Mouse (Mus musculus) MEL (cell line): Measurements from ENCODE around the gene B3gat1. TPM values are rescaled to one million over a fixed set of nuclear protein-coding genes. Genes with fewer than 3 reads are reported as not detected.

Source experiments
- DNase-seq: peaks from one replicate; pipeline ENCODE4 v3.0.0; 2011; ENCODE audit warnings: low read depth, low spot score
- H3K27ac ChIP-seq: 2 replicates; pipeline ENCODE4 v1.5.1; 2012; ENCODE audit warnings: low read depth, mild to moderate bottlenecking, control low read depth, low read length, moderate library complexity; ENCODE audit not compliant: control insufficient read depth
- H3K27me3 ChIP-seq, 2 experiments: fragments of 150-350 bp in 1 of 2; sonication (generic) in 1 of 2; 2 replicates each; pipeline ENCODE4 v1.6.1; 2012; ENCODE audit warnings: low read length in 2 of 2, mild to moderate bottlenecking in 2 of 2, improper control_type of control experiment in 1 of 2, moderate library complexity in 1 of 2; ENCODE audit not compliant: insufficient read depth in 2 of 2, control insufficient read depth in 1 of 2
- H3K36me3 ChIP-seq, 2 experiments: 2 replicates each; pipeline ENCODE4 v1.6.1; 2012 to 2014; ENCODE audit warnings: low read length in 2 of 2, improper control_type of control experiment in 1 of 2, inconsistent platforms in 1 of 2, mild to moderate bottlenecking in 1 of 2; ENCODE audit not compliant: insufficient read depth in 2 of 2, control insufficient read depth in 1 of 2
- H3K4me1 ChIP-seq, 2 experiments: fragments of 150-350 bp in 1 of 2; sonication (generic) in 1 of 2; 2 replicates each; pipeline ENCODE4 v1.6.1; 2012; ENCODE audit warnings: low read length in 2 of 2, improper control_type of control experiment in 1 of 2, mild to moderate bottlenecking in 1 of 2; ENCODE audit not compliant: insufficient read depth in 2 of 2, control insufficient read depth in 1 of 2
- H3K4me3 ChIP-seq, 2 experiments: fragments of 150-350 bp in 1 of 2; sonication (generic) in 1 of 2; 2 replicates each; pipeline ENCODE4 v1.5.1; 2012; ENCODE audit warnings: low read depth in 2 of 2, low read length in 2 of 2, mild to moderate bottlenecking in 2 of 2, moderate library complexity in 2 of 2, control low read depth in 1 of 2, improper control_type of control experiment in 1 of 2; ENCODE audit not compliant: control insufficient read depth in 1 of 2, insufficient read depth in 1 of 2
- H3K79me2 ChIP-seq: 2 replicates; pipeline ENCODE4 v1.6.1; 2012; ENCODE audit warnings: mild to moderate bottlenecking, low read length, moderate library complexity; ENCODE audit not compliant: control insufficient read depth, poor library complexity, insufficient read depth
- H3K9ac ChIP-seq: 2 replicates; pipeline ENCODE4 v1.6.1; 2012; ENCODE audit warnings: low read depth, mild to moderate bottlenecking, control low read depth, low read length, moderate library complexity; ENCODE audit not compliant: control insufficient read depth, poor library complexity, severe bottlenecking
- H3K9me3 ChIP-seq: fragments of 150-350 bp; sonication (generic); replicated peaks from 2 replicates; pipeline ENCODE4 v1.6.1; 2012; ENCODE audit warnings: mild to moderate bottlenecking, low read length, improper control_type of control experiment, moderate library complexity; ENCODE audit not compliant: insufficient read depth
- E2F4 ChIP-seq: IDR thresholded peaks from 2 replicates; pipeline ENCODE4 v1.6.1; 2011; ENCODE audit warnings: low read depth, low read length, improper control_type of control experiment, borderline replicate concordance
- ELF1 ChIP-seq: IDR thresholded peaks from 2 replicates; pipeline ENCODE4 v1.6.1; 2014; ENCODE audit warnings: low read depth, mild to moderate bottlenecking, inconsistent platforms, low read length, improper control_type of control experiment, moderate library complexity
- GABPA ChIP-seq: IDR thresholded peaks from 2 replicates; pipeline ENCODE4 v1.6.1; 2012; ENCODE audit warnings: low read depth, mild to moderate bottlenecking, inconsistent platforms, low read length, improper control_type of control experiment, moderate library complexity
- JUND ChIP-seq: IDR thresholded peaks from 2 replicates; pipeline ENCODE4 v1.6.1; 2011; ENCODE audit warnings: low read depth, mild to moderate bottlenecking, improper control_type of control experiment, low read length
- KAT2A ChIP-seq: conservative IDR thresholded peaks from 2 replicates; pipeline ENCODE4 v1.6.1; 2012; ENCODE audit warnings: low read depth, low read length, improper control_type of control experiment, inconsistent platforms
- MAFK ChIP-seq: IDR thresholded peaks from 2 replicates; pipeline ENCODE4 v1.6.1; 2011; ENCODE audit warnings: low read depth, mild to moderate bottlenecking, low read length, improper control_type of control experiment, borderline replicate concordance
- MAX ChIP-seq: IDR thresholded peaks from 2 replicates; pipeline ENCODE4 v1.6.1; 2011; ENCODE audit warnings: low read length, improper control_type of control experiment
- MAZ ChIP-seq: IDR thresholded peaks from 2 replicates; pipeline ENCODE4 v1.6.1; 2012; ENCODE audit warnings: low read depth, mild to moderate bottlenecking, inconsistent platforms, low read length, improper control_type of control experiment
- MXI1 ChIP-seq: IDR thresholded peaks from 2 replicates; pipeline ENCODE4 v1.6.1; 2011; ENCODE audit warnings: mild to moderate bottlenecking, low read depth, low read length, improper control_type of control experiment
- MYB ChIP-seq: IDR thresholded peaks from 2 replicates; pipeline ENCODE4 v1.6.1; 2011; ENCODE audit warnings: mild to moderate bottlenecking, low read depth, low read length, improper control_type of control experiment
- MYC ChIP-seq: IDR thresholded peaks from 2 replicates; pipeline ENCODE4 v1.6.1; 2011; ENCODE audit warnings: low read depth, mild to moderate bottlenecking, low read length, improper control_type of control experiment, moderate library complexity
- POLR2AphosphoS5 ChIP-seq: IDR thresholded peaks from 2 replicates; pipeline ENCODE4 v1.6.1; 2012; ENCODE audit warnings: low read depth, borderline replicate concordance, mild to moderate bottlenecking, inconsistent platforms, low read length, moderate library complexity, mixed read lengths
- RAD21 ChIP-seq: IDR thresholded peaks from 2 replicates; pipeline ENCODE4 v1.6.1; 2011; ENCODE audit warnings: mild to moderate bottlenecking, low read depth, low read length, improper control_type of control experiment
- SMC3 ChIP-seq: IDR thresholded peaks from 2 replicates; pipeline ENCODE4 v1.6.1; 2011; ENCODE audit warnings: low read depth, low read length, improper control_type of control experiment
- TBP ChIP-seq: IDR thresholded peaks from 2 replicates; pipeline ENCODE4 v1.8.0; 2011; ENCODE audit warnings: low read depth, low read length, improper control_type of control experiment
- USF2 ChIP-seq, 2 experiments: IDR thresholded peaks; 2 replicates each; pipeline ENCODE4 v1.6.1; 2011 to 2012; ENCODE audit warnings: improper control_type of control experiment in 2 of 2, low read length in 2 of 2, borderline replicate concordance in 1 of 2, inconsistent platforms in 1 of 2, low read depth in 1 of 2, mild to moderate bottlenecking in 1 of 2; ENCODE audit not compliant: insufficient read depth in 1 of 2
- ZMIZ1 ChIP-seq: IDR thresholded peaks from 2 replicates; pipeline ENCODE4 v1.6.1; 2012; ENCODE audit warnings: low read depth, mild to moderate bottlenecking, inconsistent platforms, low read length, improper control_type of control experiment, moderate library complexity
- polyA plus RNA-seq, 2 experiments: library from polyadenylated mRNA; stranded (reverse) in 1 of 2; unstranded in 1 of 2; fragments of >175 nt in 1 of 2; fragments of >200 nt in 1 of 2; gene quantifications; 2 replicates each; pipeline versions ENCODE4 v1.2.1 to v1.2.4; 2012; ENCODE audit warnings: low replicate concordance in 2 of 2, low read depth in 1 of 2; ENCODE audit not compliant: insufficient read length in 2 of 2, insufficient read depth in 1 of 2, missing spikeins in 1 of 2
- total RNA-seq: library from RNA; depleted of rRNA; stranded (reverse); fragments of 300-350 nt; gene quantifications from 2 replicates; pipeline ENCODE4 v1.2.3, GENCODE M21; 2012

B3gat1 gene
- total and polyA plus RNA-seq, 3 experiments = not detected

GRCm38 (mm10) chr9:26721771-26722170 lies 11.8 kb upstream of the B3gat1 start (continued):
- no peak for TF ChIP-seq GABPA
- TF ChIP-seq, all 39 proteins: peak for 0

- no peaks in the 10 kb centered on the region for H3K27me3 ChIP-seq
- H3K4me3 ChIP-seq = no peak overlapping the region
- TF ChIP-seq MAZ (no peak), ELF1 (no peak), MAFK (no peak), POLR2AphosphoS5 (no peak)
- H3K36me3 ChIP-seq = no peaks in the 10 kb centered on the region
- no peaks in the 10 kb centered on the region for H3K79me2 ChIP-seq
- H3K9me3 ChIP-seq = no peaks in the 10 kb centered on the region
- no peak overlapping the region for H3K27ac ChIP-seq
- H3K9ac ChIP-seq = no peak overlapping the region
- no peaks in the 10 kb centered on the region for H3K4me1 ChIP-seq
- DNase-seq = no peak
Measured at GRCm38 (mm10) chr9:26725709-26726108, 7.8 kb upstream of the B3gat1 start.

- no peaks in the 10 kb centered on the region for H3K4me1 ChIP-seq
- H3K79me2 ChIP-seq = no peaks in the 10 kb centered on the region
- peak; percentile 28 for DNase-seq
- H3K27me3 ChIP-seq = no peaks in the 10 kb centered on the region
- no peak overlapping the region for H3K27ac ChIP-seq
- H3K36me3 ChIP-seq = no peaks in the 10 kb centered on the region
- H3K9me3 ChIP-seq = no peaks in the 10 kb centered on the region
- TF ChIP-seq MAX (no peak), JUND (no peak), TBP (no peak), ZMIZ1 (no peak), MYC (no peak), KAT2A (no peak), E2F4 (no peak), RAD21 (no peak), MAFK (no peak), MXI1 (no peak), POLR2AphosphoS5 (no peak), MYB (no peak), USF2 (IDR thresholded peaks at IDR 0.05; ENCODE audit: borderline replicate concordance in 1 of 2, insufficient read depth in 1 of 2, low read depth in 1 of 2, low read length in 2 of 2) (no peak), SMC3 (no peak)
- no peak overlapping the region for H3K9ac ChIP-seq
- H3K4me3 ChIP-seq = no peak overlapping the region
Measured at GRCm38 (mm10) chr9:26727445-26727844, 6.1 kb upstream of the B3gat1 start.
